Mouse (Mus musculus) forebrain, embryonic 10.5 days (tissue): ENCODE results near the gene Scamp1. TPM values are rescaled to one million over a fixed set of nuclear protein-coding genes. Genes with fewer than 3 reads are reported as not detected.

ENCODE experiments used
- DNase-seq: peaks from one replicate; pipeline ENCODE4 v3.0.0-alpha.2; 2017; ENCODE audit warnings: low spot score; ENCODE audit errors: extremely low spot score
- H3K27ac ChIP-seq: fragments of 300-500 bp; sonication (generic); 2 replicates; pipeline ENCODE4 v1.5.1; 2016; ENCODE audit warnings: mild to moderate bottlenecking
- H3K27me3 ChIP-seq: fragments of 300-500 bp; sonication (generic); 2 replicates; pipeline ENCODE4 v1.6.1; 2016; ENCODE audit warnings: mild to moderate bottlenecking; ENCODE audit not compliant: poor library complexity, severe bottlenecking
- H3K36me3 ChIP-seq: fragments of 300-500 bp; sonication (generic); replicated peaks from 2 replicates; pipeline ENCODE4 v1.6.1; 2016; ENCODE audit warnings: mild to moderate bottlenecking, moderate library complexity
- H3K4me1 ChIP-seq: fragments of 300-500 bp; sonication (generic); 2 replicates; pipeline ENCODE4 v1.6.1; 2016
- H3K4me3 ChIP-seq: fragments of 300-500 bp; sonication (generic); 2 replicates; pipeline ENCODE4 v1.5.1; 2016; ENCODE audit warnings: mild to moderate bottlenecking, moderate library complexity
- H3K9me3 ChIP-seq: fragments of 300-500 bp; sonication (generic); 2 replicates; pipeline ENCODE4 v1.6.1; 2016; ENCODE audit warnings: mild to moderate bottlenecking, moderate library complexity
- WGBS: fragments of 180-500 bp; shearing (Covaris S2); methylation state at CpG from one replicate; pipeline ENCODE4 v1.1.7; 2016; 5-methylcytosine and 5-hydroxymethylcytosine counted together
- polyA plus RNA-seq: library from polyadenylated mRNA; unstranded; fragments of >200 nt; fragmentation: Nextera tagmentation; extraction: Ambion mirVana; gene quantifications from 2 replicates; pipeline ENCODE4 v1.2.1, GENCODE M21; 2016

Scamp1 gene
- polyA plus RNA-seq, 1 experiment from 2014 or later, result 27.3 TPM

DNA sequence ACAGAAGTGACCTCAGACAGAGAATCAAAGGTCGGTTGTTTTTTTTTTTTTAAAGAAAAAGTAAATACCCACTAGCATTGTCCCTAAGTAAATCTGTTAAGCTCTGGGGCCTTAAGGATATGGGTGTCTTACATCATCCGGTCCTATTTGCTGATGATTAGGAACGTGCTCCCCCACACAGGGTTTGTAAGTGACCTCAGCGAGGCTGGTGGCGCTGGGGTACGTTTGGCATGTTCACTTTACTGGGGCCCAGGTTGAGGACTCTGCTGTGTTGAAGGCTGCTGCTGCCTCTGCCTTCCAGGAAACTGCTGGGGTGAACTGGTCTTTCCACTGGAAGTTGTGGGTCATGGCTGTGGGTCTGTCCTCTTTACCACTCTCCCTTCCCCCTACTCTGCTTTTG lies 121.2 kb downstream of the Scamp1 start:
- H3K27me3 ChIP-seq, result peaks cover 15% of the 10 kb centered on the region
- WGBS, result 86% methylated on average over 6 of the region's 6 CpGs
- no peak for DNase-seq

DNA sequence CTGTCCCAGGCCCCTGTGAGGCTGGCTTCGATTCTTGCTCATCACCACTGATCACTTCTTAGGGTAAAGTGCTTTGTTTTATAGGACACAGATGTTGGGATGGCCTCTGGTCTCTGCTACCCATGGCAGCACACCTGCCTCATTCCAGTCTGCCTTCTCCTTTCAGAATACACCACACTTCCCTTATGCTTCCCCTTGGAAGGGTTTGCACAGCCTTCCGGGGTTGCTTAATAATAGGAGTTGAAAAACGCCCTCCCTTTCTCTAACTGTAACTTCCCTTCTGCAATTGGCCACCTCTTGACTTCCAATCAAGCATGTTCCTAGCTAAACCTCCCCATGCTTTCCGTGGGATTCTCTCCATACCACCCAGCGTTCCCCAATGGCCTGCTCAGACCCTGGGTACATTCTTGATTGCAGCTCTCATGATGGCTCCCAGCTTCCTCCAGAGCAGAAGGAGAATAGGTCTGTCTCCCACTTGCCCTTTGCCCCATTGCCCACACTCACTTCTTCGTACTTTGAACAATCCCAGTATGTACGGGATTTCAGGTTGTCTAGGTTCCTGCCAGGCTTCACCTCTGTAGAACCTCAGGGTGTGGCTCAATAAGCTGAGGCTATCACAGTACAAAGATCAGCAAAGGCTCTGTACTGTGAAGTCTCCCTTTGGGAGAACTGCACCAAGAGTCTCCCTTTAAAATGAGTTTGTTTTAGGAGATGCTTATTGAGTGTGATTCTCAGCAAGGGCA lies 126.0 kb downstream of the Scamp1 start:
- H3K36me3 ChIP-seq, result no peaks in the 10 kb centered on the region
- H3K4me3 ChIP-seq, result no peak overlapping the region
- H3K4me1 ChIP-seq, result peaks cover 30% of the 10 kb centered on the region
- H3K9me3 ChIP-seq, result peaks cover 9% of the 10 kb centered on the region
- WGBS, result 83% methylated on average over 7 of the region's 7 CpGs
- peak overlapping the region; percentile 63; the same call in 1 of the 2 replicates for H3K27ac ChIP-seq
- H3K27me3 ChIP-seq, result no peaks in the 10 kb centered on the region
- no peak for DNase-seq

More for the DNA sequence above, 121.2 kb downstream of the Scamp1 start:
- Histone ChIP-seq H3K4me1 (peaks cover 10% of the 10 kb centered on the region), H3K9me3 (no peaks in the 10 kb centered on the region), H3K4me3 (no peak overlapping the region), H3K27ac (no peak overlapping the region), H3K36me3 (no peaks in the 10 kb centered on the region)

DNA sequence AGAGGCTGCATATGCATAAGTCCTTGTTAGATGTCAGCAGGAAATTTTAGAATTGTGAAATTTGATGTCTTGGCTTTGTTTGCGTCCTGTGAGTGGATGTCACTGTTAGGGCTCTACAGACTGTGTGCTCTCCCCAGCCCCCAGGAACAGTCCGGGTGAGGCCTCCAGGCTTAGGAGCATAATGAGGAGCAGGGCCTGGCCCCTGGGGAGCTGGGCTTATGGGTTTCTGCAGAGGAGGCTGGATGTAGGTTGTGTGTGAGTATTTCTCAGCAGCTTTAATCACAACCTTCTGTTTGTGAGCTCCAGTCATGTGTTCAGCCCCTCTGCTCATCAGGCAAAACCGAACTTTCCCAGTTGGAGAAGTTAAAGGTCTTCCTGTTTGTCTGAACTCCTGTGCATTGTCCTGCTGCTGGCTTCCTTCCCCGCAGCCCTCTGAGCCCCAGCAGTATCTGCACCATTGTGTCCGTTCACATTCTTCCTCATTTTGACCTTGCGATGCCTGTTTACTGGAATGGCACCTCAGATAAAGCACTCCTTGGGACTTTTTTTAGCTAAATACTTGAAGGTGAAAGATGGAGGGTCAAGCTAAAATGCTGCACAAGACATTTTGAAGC lies 126.7 kb downstream of the Scamp1 start:
- Histone ChIP-seq H3K36me3 (no peaks in the 10 kb centered on the region), H3K9me3 (peaks cover 9% of the 10 kb centered on the region), H3K27me3 (no peaks in the 10 kb centered on the region), H3K27ac (peak overlapping the region; percentile 63; the same call in 1 of the 2 replicates), H3K4me1 (peaks cover 28% of the 10 kb centered on the region), H3K4me3 (no peak overlapping the region)
- 45% methylated on average over 6 of the region's 6 CpGs for WGBS
- no peak for DNase-seq

DNA sequence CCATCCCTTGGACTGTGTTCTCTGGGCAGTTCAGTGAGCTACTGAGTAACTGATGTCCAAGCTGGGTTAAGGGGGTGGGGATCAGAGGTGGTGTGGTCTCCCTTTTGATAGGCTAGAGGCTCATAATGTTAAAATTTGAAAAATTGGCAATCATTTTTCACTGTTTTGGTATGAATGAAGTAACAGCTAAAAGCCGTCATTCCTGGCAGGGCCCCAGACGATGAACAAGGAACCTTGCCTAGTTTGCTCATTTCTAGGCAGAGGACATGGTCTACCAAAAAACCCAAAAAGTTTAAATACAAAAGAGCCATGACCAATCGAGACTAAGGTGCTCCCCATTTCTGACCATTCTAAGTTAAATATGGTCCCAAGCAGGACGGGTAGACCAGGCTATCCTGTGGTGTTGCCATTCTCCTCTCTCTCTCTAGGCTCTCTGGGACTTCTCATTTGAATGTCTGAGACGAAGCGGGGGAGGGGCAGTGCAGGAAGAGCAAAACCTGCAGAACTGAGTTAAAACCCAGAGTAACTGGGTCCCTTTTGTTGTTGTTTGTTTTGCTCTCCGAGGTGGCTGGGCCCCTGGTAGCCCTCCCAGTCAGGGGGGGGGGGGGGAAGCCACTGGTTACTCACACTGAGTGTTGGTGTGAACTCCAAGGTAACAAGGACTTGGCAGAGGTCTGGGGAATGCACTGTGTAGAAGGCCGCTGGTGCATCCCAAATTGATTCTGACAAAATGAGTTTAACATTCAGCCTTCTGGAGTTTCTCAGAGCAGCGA lies 129.8 kb downstream of the Scamp1 start:
- 52% methylated on average over 9 of the region's 9 CpGs for WGBS

DNA sequence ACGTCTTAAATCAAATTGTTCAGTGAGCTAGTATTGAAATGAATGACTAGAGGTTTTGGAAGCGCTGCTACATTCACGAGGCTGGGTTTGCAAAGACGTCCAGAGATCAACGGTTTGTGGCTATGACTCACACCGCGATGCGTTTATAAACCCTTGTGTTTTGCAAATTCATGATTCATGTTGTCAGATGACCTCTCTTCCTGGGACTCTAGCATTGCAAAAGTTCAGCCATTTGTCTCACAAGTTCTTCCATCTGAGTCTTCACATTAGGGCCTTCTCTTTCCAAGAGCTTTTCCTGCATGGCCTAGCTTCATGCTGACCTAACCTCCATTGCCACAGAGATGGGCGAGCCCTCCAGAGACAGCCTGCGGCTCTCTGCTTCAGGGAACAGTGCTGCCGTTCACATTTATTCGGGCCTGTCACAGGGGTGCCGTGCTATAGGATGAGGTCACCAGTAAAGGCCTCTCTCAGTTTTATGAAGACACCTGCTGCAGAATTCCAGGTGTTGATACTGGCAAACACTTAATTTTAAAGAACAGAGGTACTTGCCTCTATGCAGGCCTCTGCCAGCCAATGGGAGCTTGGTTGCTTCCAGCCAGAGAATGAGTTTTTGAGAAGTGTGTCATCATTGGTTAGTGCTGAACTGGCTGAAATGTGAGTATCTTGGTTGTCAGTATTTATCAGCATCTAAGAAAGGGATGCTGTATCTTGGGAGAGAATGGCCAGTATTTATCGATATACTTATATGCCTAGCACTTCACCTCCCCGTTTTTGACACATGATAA lies 131.0 kb downstream of the Scamp1 start:
- Histone ChIP-seq H3K27me3 (no peaks in the 10 kb centered on the region), H3K9me3 (peaks cover 9% of the 10 kb centered on the region), H3K4me3 (no peak overlapping the region), H3K27ac (no peak overlapping the region), H3K4me1 (peaks cover 36% of the 10 kb centered on the region), H3K36me3 (no peaks in the 10 kb centered on the region)
- WGBS, result 91% methylated on average over 15 of the region's 15 CpGs
- no peak for DNase-seq

More for the DNA sequence above, 129.8 kb downstream of the Scamp1 start:
- DNase-seq, result no peak
- Histone ChIP-seq H3K27me3 (no peaks in the 10 kb centered on the region), H3K9me3 (peaks cover 9% of the 10 kb centered on the region), H3K4me3 (no peak overlapping the region), H3K4me1 (peaks cover 35% of the 10 kb centered on the region), H3K36me3 (no peaks in the 10 kb centered on the region), H3K27ac (no peak overlapping the region)

DNA sequence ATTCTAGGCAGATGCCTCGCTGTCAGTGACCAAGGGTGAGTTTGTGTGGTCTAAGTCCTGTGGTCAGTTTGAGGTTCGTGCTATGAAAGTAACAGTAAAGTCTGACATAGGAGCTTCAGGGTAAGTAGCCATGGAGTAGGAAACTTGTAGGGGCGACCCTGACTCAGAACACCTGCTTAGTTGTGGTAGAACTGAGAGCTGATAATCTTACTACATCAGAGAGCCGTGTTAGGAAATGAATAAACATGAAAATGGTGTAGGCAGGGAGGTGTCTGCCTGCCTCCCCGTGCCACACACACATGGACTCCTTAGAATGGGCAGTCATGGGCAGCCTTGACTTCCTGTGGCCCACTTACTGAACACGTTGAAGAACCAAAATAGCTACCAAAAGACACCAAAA lies 132.0 kb downstream of the Scamp1 start:
- no peaks in the 10 kb centered on the region for H3K27me3 ChIP-seq
- peaks cover 29% of the 10 kb centered on the region for H3K4me1 ChIP-seq
- no peak overlapping the region for H3K4me3 ChIP-seq
- no peak overlapping the region for H3K27ac ChIP-seq
- no peaks in the 10 kb centered on the region for H3K36me3 ChIP-seq
- WGBS, result 91% methylated on average over 6 of the region's 6 CpGs
- peaks cover 9% of the 10 kb centered on the region for H3K9me3 ChIP-seq
- no peak for DNase-seq

DNA sequence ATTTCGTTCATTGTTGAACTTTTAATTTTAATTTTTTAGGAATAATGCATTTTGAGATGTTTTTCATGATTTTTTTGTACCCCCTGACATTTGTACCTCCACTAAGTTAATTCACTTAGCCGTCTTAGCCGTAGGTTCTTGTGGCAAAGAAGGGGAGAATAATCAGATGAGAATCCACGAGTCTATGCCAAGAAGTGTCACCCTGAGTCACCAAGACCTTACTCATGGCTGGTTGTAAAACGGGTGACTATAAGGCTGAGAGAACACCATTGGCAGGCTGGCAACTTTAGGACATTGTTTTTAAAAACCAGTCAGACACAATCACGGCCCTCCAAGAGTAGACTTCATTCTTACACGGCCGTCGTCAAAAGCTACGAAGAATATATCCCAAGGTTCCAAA lies 132.8 kb downstream of the Scamp1 start:
- H3K4me1 ChIP-seq, result peaks cover 27% of the 10 kb centered on the region
- DNase-seq, result no peak
- no peak overlapping the region for H3K27ac ChIP-seq
- 94% methylated on average over 10 of the region's 10 CpGs for WGBS
- no peaks in the 10 kb centered on the region for H3K27me3 ChIP-seq
- no peak overlapping the region for H3K4me3 ChIP-seq
- H3K9me3 ChIP-seq, result peaks cover 7% of the 10 kb centered on the region
- H3K36me3 ChIP-seq, result no peaks in the 10 kb centered on the region

Other genes starting within 250 kb of the Scamp1 start
- 21.0 and 22.0 TPM in 2 replicates for gene Lhfpl2, start 228.1 kb downstream of the Scamp1 start, polyA plus RNA-seq
- gene Ap3b1, start 73.1 kb upstream of the Scamp1 start, polyA plus RNA-seq, result 32.1 and 32.9 TPM in 2 replicates